Mouse (Mus musculus) ES-E14 (cell line): Measurements from ENCODE around the gene Mb21d2.

Source experiments
- CHD2 ChIP-seq: IDR thresholded peaks from 2 replicates; pipeline ENCODE4 v1.6.1; 2014; ENCODE audit warnings: mild to moderate bottlenecking, low read depth, low read length, inconsistent platforms
- HCFC1 ChIP-seq: IDR thresholded peaks from 2 replicates; pipeline ENCODE4 v1.6.1; 2012; ENCODE audit warnings: low read length, inconsistent platforms, borderline replicate concordance; ENCODE audit not compliant: insufficient read depth
- ZC3H11A ChIP-seq: IDR thresholded peaks from 2 replicates; pipeline ENCODE4 v1.6.1; 2012; ENCODE audit warnings: low read depth, mild to moderate bottlenecking, inconsistent platforms, low read length, borderline replicate concordance
- ZNF384 ChIP-seq: IDR thresholded peaks from 2 replicates; pipeline ENCODE4 v1.6.1; 2012; ENCODE audit warnings: low read depth, low read length, inconsistent platforms

DNA sequence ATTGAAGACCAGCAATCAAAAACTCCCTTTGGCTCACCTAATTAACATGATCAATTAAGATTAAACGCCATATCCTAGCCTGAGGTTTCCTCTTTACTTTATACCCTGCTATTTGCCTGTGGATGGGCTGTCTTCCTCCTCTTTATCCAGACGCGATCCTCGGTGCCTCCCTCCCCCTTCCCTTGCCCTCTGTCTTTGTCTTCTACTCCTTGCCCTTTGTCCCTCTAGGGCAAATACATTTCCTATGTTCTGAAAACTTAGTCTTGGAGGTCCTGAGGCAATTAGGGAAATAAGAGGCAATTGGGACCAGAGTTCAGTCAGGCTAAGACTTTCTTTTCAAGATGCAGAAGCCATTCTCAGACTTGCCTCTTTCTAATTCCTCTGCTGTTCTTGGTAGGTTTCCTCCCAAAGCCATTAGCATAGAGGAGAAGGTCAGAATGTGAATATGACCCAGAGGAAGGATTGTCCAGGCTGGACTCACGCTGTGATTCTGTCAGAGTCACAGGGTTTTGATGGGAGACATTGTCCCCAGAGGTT lies 110.7 kb downstream of the Mb21d2 start:
- no peak for TF ChIP-seq HCFC1
- TF ChIP-seq ZC3H11A: no peak
- no peak for TF ChIP-seq CHD2
- no peak for TF ChIP-seq ZNF384
